Mouse (Mus musculus): Measurements from ENCODE around the gene Rasal1.

Gene Rasal1

GRCm38 (mm10) chr5:120696865-120697264 is 48.3 kb downstream of the Rasal1 start:
- DNase-seq = no peak

- DNase-seq = no peak
Measured at GRCm38 (mm10) chr5:120698181-120698580, 49.6 kb downstream of the Rasal1 start.

- DNase-seq = no peak
Measured at GRCm38 (mm10) chr5:120698801-120699391, 50.3 kb downstream of the Rasal1 start.

- DNase-seq = no peak
Measured at GRCm38 (mm10) chr5:120700996-120701790, 52.6 kb downstream of the Rasal1 start.

GRCm38 (mm10) chr5:120702421-120702820 is 53.8 kb downstream of the Rasal1 start:
- no peak for DNase-seq

- DNase-seq = no peak
Measured at GRCm38 (mm10) chr5:120702969-120703368, 54.4 kb downstream of the Rasal1 start.

GRCm38 (mm10) chr5:120703660-120704059 is 55.0 kb downstream of the Rasal1 start:
- DNase-seq = no peak

GRCm38 (mm10) chr5:120704421-120704820 is 55.8 kb downstream of the Rasal1 start:
- DNase-seq = no peak

GRCm38 (mm10) chr5:120706541-120706940 is 57.9 kb downstream of the Rasal1 start:
- DNase-seq = no peak

GRCm38 (mm10) chr5:120706976-120707375 is 58.4 kb downstream of the Rasal1 start:
- no peak for DNase-seq

GRCm38 (mm10) chr5:120710161-120710825 is 61.7 kb downstream of the Rasal1 start:
- peak; percentile 48 for DNase-seq

GRCm38 (mm10) chr5:120710826-120711248 is 62.2 kb downstream of the Rasal1 start:
- DNase-seq = no peak

- peak; percentile 59 for DNase-seq
Measured at GRCm38 (mm10) chr5:120711416-120711815, 62.8 kb downstream of the Rasal1 start.

- no peak for DNase-seq
Measured at GRCm38 (mm10) chr5:120711827-120712226, 63.2 kb downstream of the Rasal1 start, which contains the start of gene Dtx1. TSS of gene Dtx1 (minus strand) at chr5:120711927.

- DNase-seq = no peak
Measured at GRCm38 (mm10) chr5:120712721-120713120, 64.1 kb downstream of the Rasal1 start.

GRCm38 (mm10) chr5:120714314-120714713 is 65.7 kb downstream of the Rasal1 start:
- peak; percentile 83 for DNase-seq

GRCm38 (mm10) chr5:120717136-120717535 is 68.5 kb downstream of the Rasal1 start:
- DNase-seq = no peak

GRCm38 (mm10) chr5:120718600-120719378 is 70.2 kb downstream of the Rasal1 start:
- no peak for DNase-seq

- DNase-seq = no peak
Measured at GRCm38 (mm10) chr5:120721005-120721404, 72.4 kb downstream of the Rasal1 start.

GRCm38 (mm10) chr5:120725811-120726455 is 77.3 kb downstream of the Rasal1 start:
- DNase-seq = no peak

Measured in kidney, postnatal 10 days (tissue).